Mouse (Mus musculus) heart, embryonic 12.5 days (tissue): ENCODE data around the gene Diras1. TPM values are rescaled to one million over a fixed set of nuclear protein-coding genes. Genes with fewer than 3 reads are reported as not detected.
A peak's percentile ranks its signal among the peaks of the same experiment; 100 is the strongest.
"Not testable (repeated sequence)": the region's sequence is repeated elsewhere in the genome, so short reads cannot be mapped to it uniquely, and the experiment has no call there.

Source experiments
- ATAC-seq: fragments of 200-750 bp; cut with Nextera tagmentation; 2 replicates; pipeline ENCODE4 v1.8.0; 2017; ENCODE audit warnings: moderate TSS enrichment, moderate library complexity; ENCODE audit not compliant: insufficient number of reproducible peaks, low FRiP score
- H3K27ac ChIP-seq: fragments of 300-500 bp; sonication (generic); 2 replicates; pipeline ENCODE4 v1.5.1; 2016; ENCODE audit warnings: mild to moderate bottlenecking, moderate library complexity; ENCODE audit not compliant: poor library complexity, severe bottlenecking
- H3K27me3 ChIP-seq: fragments of 300-500 bp; sonication (generic); replicated peaks from 2 replicates; pipeline ENCODE4 v1.6.1; 2016; ENCODE audit warnings: mild to moderate bottlenecking, moderate library complexity
- H3K36me3 ChIP-seq: fragments of 300-500 bp; sonication (generic); 2 replicates; pipeline ENCODE4 v1.6.1; 2016; ENCODE audit warnings: mild to moderate bottlenecking, moderate library complexity
- H3K4me1 ChIP-seq: fragments of 300-500 bp; sonication (generic); replicated peaks from 2 replicates; pipeline ENCODE4 v1.6.1; 2016; ENCODE audit warnings: mild to moderate bottlenecking
- H3K4me2 ChIP-seq: fragments of 300-500 bp; sonication (generic); 2 replicates; pipeline ENCODE4 v1.6.1; 2016; ENCODE audit warnings: mild to moderate bottlenecking, moderate library complexity
- H3K4me3 ChIP-seq: fragments of 300-500 bp; sonication (generic); 2 replicates; pipeline ENCODE4 v1.5.1; 2016; ENCODE audit warnings: mild to moderate bottlenecking
- H3K9ac ChIP-seq: fragments of 300-500 bp; sonication (generic); 2 replicates; pipeline ENCODE4 v1.6.1; 2016; ENCODE audit warnings: mild to moderate bottlenecking, moderate library complexity
- H3K9me3 ChIP-seq: fragments of 300-500 bp; sonication (generic); replicated peaks from 2 replicates; pipeline ENCODE4 v1.6.1; 2016; ENCODE audit warnings: mild to moderate bottlenecking, moderate library complexity
- WGBS: fragments of 180-500 bp; shearing (Covaris S2); methylation state at CpG from one replicate; pipeline ENCODE4 v1.1.7; 2016; 5-methylcytosine and 5-hydroxymethylcytosine counted together
- polyA plus RNA-seq: library from polyadenylated mRNA; unstranded; fragments of >200 nt; fragmentation: Nextera tagmentation; extraction: Ambion mirVana; gene quantifications from 2 replicates; pipeline ENCODE4 v1.2.1, GENCODE M21; 2016

The Diras1 gene
- polyA plus RNA-seq, 1 experiment from 2014 or later, result not detected

DNA sequence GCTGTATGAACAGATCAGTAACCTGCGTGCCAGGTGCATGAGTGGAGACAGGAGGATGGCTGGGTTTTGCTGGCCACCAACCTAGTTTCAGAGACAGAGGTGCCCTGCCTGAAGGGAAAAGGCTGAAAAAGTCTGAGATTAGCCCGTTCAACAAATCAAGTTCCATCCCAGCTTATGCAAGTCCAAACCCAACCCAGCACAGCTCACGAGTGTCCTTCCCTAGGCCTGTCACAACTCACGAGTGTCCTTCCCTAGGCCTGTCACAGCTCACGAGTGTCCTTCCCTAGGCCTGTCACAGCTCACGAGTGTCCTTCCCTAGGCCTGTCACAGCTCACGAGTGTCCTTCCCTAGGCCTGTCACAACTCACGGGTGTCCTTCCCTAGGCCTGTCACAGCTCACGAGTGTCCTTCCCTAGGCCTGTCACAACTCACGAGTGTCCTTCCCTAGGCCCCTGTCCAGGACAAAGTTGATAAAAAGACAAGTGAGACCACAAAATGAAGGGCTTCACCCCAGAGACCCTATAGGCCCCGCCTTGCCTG lies 30.4 kb upstream of the Diras1 start:
- not testable (repeated sequence) for ATAC-seq, H3K27me3 ChIP-seq, H3K9me3 ChIP-seq, H3K4me2 ChIP-seq, H3K27ac ChIP-seq, H3K4me3 ChIP-seq
- H3K9ac ChIP-seq, result peak overlapping the region; percentile 17
- peaks cover 26% of the 10 kb centered on the region for H3K36me3 ChIP-seq
- WGBS, result 80% methylated on average over 11 of the region's 11 CpGs
- H3K4me1 ChIP-seq, result peaks cover 40% of the 10 kb centered on the region

DNA sequence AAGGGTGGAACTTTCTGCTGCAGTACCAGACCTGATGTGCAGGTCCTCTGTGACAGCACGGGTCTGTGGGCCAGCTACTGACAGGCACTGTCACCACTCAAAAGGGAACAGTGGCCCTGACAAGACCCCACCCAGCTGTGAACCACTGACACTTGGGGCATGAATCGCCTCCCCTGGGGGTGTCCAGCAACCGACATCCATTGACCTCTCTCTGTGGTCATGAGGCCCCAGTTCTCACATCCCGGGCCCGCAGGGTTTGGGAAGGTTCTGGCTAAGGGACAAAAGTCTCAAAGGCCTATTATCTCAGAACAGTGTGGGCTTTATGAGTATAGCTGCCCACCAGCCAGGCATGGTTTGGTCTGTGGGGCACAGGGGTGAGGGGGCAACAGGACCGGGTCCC lies 29.7 kb upstream of the Diras1 start:
- Histone ChIP-seq H3K9ac (no peak overlapping the region), H3K4me1 (peaks cover 40% of the 10 kb centered on the region), H3K4me2 (no peak overlapping the region), H3K36me3 (peaks cover 33% of the 10 kb centered on the region), H3K27me3 (no peaks in the 10 kb centered on the region), H3K4me3 (no peak overlapping the region), H3K27ac (no peak overlapping the region), H3K9me3 (no peaks in the 10 kb centered on the region)
- no peak for ATAC-seq
- WGBS, result 75% methylated on average over 6 of the region's 6 CpGs

DNA sequence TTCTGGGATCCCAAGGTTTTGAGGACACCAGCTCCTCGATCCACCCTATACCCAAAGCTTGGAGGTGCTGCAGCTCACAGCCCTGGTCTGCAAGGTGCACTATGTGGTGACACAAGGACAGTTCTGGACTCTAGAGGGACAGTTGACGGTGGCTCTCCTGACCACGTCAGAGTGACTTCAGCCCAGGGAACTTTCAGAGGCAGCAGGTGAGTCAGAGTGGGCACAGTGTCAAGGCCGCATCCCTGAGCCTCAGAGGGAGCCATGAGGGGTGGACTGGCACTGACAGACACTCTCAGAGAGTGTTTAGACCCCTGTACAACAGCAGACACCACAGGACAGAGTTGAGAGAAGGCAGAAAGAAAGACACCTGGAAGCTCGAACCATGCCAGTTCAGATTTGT lies 27.1 kb upstream of the Diras1 start:
- Histone ChIP-seq H3K9me3 (no peaks in the 10 kb centered on the region), H3K27me3 (no peaks in the 10 kb centered on the region), H3K4me1 (peaks cover 19% of the 10 kb centered on the region), H3K36me3 (peaks cover 59% of the 10 kb centered on the region), H3K27ac (no peak overlapping the region), H3K9ac (no peak overlapping the region), H3K4me2 (no peak overlapping the region), H3K4me3 (no peak overlapping the region)
- no peak for ATAC-seq
- WGBS, result 88% methylated on average over 5 of the region's 5 CpGs

- Histone ChIP-seq H3K4me2 (no peak overlapping the region), H3K4me1 (0 out of 2 replicates have a peak, but pooled peaks cover 7% of the 10 kb centered on the region), H3K4me3 (no peak overlapping the region), H3K9ac (no peak overlapping the region), H3K9me3 (no peaks in the 10 kb centered on the region), H3K27me3 (no peaks in the 10 kb centered on the region), H3K36me3 (peaks cover 73% of the 10 kb centered on the region), H3K27ac (no peak overlapping the region)
- 81% methylated on average over 6 of the region's 6 CpGs for WGBS
- no peak for ATAC-seq
Observed at GRCm38 (mm10) chr10:81051133-81051532, 25.7 kb upstream of the Diras1 start.

DNA sequence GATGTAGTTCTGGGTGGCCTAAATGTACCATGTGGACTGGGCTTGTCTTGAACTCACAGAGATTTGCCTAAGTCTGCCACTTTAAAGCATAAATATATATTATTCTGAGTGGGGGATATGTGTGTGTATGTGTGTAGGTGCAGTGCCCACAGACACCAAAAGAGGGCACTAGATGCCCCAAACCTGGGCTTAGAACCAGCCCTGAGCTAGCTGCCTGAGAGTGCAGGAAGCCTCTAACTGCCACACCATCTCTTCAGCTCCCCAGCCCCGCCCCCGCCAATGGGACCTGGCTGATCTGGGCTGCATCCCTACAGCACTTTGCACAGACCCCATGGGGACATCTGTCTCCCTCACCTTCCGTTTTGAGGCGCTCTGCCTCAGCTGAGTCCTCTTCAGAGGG lies 25.2 kb upstream of the Diras1 start:
- WGBS, result 90% methylated on average over 4 of the region's 4 CpGs
- Histone ChIP-seq H3K36me3 (peaks cover 78% of the 10 kb centered on the region), H3K4me1 (0 out of 2 replicates have a peak, but pooled peaks cover 6% of the 10 kb centered on the region), H3K4me3 (no peak overlapping the region), H3K27me3 (no peaks in the 10 kb centered on the region), H3K9me3 (no peaks in the 10 kb centered on the region), H3K9ac (no peak overlapping the region), H3K4me2 (no peak overlapping the region), H3K27ac (no peak overlapping the region)
- no peak for ATAC-seq

- not testable (repeated sequence) for H3K27ac ChIP-seq, H3K4me3 ChIP-seq, H3K9ac ChIP-seq, ATAC-seq, H3K27me3 ChIP-seq, H3K9me3 ChIP-seq, H3K4me1 ChIP-seq, H3K4me2 ChIP-seq
- 89% methylated on average over 14 of the region's 14 CpGs for WGBS
- peaks cover 78% of the 10 kb centered on the region for H3K36me3 ChIP-seq
Observed at GRCm38 (mm10) chr10:81045246-81045645, 19.8 kb upstream of the Diras1 start.

DNA sequence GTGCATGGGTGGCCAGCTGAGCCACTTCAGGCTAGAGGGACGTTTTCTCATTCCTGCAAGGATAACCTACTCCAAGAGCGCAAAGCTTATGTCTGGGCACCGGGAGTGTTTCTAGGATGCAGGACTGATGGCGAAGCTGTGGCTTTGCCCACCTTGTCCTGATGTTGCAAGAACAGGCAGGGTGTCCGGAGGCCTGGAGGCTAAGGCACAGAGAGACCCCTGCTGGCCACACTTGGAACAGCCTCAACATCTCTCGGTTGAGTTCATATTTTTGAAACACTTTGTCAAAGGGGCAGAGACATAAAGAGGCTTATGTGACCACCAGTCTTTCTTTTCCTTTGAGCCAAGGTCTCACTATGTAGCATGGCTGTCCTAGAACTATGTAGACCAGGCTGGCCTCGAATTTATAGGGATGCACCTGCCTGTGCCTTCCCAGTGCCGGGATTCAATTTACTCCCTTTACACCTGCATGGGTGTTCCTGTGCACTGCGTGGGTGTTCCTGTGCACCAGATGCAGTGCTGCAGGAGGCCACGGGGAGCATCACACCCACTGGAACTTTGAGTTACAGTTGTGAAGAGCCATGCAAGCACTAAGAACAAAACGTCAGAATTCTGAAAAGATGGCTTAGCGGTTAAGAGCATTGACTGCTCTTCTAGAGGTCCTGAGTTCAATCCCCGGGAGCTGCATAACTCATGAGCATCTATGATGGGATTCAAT lies 16.2 kb upstream of the Diras1 start:
- Histone ChIP-seq H3K4me3 (no peak overlapping the region), H3K4me1 (no peaks in the 10 kb centered on the region; the same call in 1 of the 2 replicates), H3K4me2 (no peak overlapping the region), H3K36me3 (peaks cover 42% of the 10 kb centered on the region), H3K27me3 (no peaks in the 10 kb centered on the region), H3K27ac (no peak overlapping the region), H3K9ac (no peak overlapping the region), H3K9me3 (no peaks in the 10 kb centered on the region)
- ATAC-seq, result no peak
- WGBS, result 32% methylated on average over 13 of the region's 13 CpGs

GRCm38 (mm10) chr10:81036988-81037580 lies 11.6 kb upstream of the Diras1 start, which contains the start of gene Slc39a3:
Gene Slc39a3, minus strand, starts transcription at chr10:81037426.
- Histone ChIP-seq H3K27ac (no peak within 1 kb of the TSS; the same call in 1 of the 2 replicates), H3K36me3 (peaks cover 14% of the 10 kb centered on the region), H3K27me3 (no peaks in the 10 kb centered on the region), H3K4me2 (peak within 1 kb of the TSS; percentile 80), H3K4me3 (peak within 1 kb of the TSS; percentile 76), H3K4me1 (no peaks in the 10 kb centered on the region; the same call in 1 of the 2 replicates), H3K9me3 (no peaks in the 10 kb centered on the region), H3K9ac (peak within 1 kb of the TSS; percentile 83)
- peak; percentile 97 for ATAC-seq
- under 1% methylated on average over 35 of the region's 35 CpGs for WGBS

DNA sequence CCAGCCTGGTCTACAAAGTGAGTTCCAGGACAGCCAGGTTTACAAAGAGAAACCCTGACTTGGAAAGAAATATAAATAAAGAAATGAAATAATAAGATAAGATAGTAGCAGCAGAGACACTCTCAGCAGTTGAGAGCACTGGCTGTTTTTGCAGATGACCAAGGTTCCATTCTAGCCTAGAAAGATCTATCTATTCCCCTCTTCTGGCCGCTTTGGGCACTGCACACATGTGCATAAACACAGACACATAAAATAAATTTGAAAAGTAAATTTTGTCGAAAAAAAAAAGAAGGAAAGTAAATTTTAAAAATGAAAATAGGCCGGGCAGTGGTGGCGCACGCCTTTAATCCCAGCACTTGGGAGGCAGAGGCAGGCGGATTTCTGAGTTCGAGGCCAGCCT lies 10.8 kb upstream of the Diras1 start:
- Histone ChIP-seq H3K9ac (no peak overlapping the region), H3K4me2 (no peak overlapping the region)

DNA sequence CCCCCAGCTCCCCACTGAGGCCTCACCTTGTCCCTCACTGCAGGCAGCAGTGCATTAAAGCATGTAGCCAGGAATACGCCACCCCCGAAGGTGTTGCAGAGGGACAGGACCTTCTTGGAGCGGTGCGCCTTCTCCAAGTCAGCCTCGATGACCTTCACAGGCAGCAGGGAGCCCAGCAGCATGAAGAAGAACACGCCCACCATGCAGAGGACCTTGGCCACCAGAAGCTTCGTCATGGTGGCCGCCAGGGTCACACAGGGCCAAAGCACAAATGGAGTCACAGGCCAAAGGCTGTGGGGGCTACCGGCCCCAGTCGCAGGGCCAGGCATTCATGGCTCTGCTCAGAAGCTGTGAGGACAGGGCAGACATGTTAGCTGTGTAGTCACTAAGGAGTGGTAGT lies 8.1 kb upstream of the Diras1 start:
- no peak for ATAC-seq
- Histone ChIP-seq H3K9ac (no peak overlapping the region), H3K27ac (no peak overlapping the region), H3K4me2 (no peak overlapping the region), H3K4me3 (no peak overlapping the region), H3K4me1 (no peaks in the 10 kb centered on the region; the same call in 1 of the 2 replicates), H3K9me3 (no peaks in the 10 kb centered on the region), H3K27me3 (0 out of 2 replicates have a peak, but pooled peaks cover 3% of the 10 kb centered on the region), H3K36me3 (peaks cover 35% of the 10 kb centered on the region)
- 78% methylated on average over 10 of the region's 10 CpGs for WGBS

More for the DNA sequence above, 10.8 kb upstream of the Diras1 start:
- H3K36me3 ChIP-seq, result peaks cover 20% of the 10 kb centered on the region
- H3K27ac ChIP-seq, result no peak overlapping the region
- H3K4me3 ChIP-seq, result no peak overlapping the region
- H3K9me3 ChIP-seq, result no peaks in the 10 kb centered on the region
- no peak for ATAC-seq
- no peaks in the 10 kb centered on the region; the same call in 1 of the 2 replicates for H3K4me1 ChIP-seq
- WGBS, result 70% methylated on average over 7 of the region's 7 CpGs
- no peaks in the 10 kb centered on the region for H3K27me3 ChIP-seq

- peaks cover 24% of the 10 kb centered on the region for H3K27me3 ChIP-seq
- WGBS, result 72% methylated on average over 10 of the region's 10 CpGs
- H3K9me3 ChIP-seq, result no peaks in the 10 kb centered on the region
- H3K27ac ChIP-seq, result no peak overlapping the region
- peaks cover 35% of the 10 kb centered on the region for H3K36me3 ChIP-seq
- H3K9ac ChIP-seq, result no peak overlapping the region
- ATAC-seq, result no peak
- no peak overlapping the region for H3K4me3 ChIP-seq
- H3K4me2 ChIP-seq, result no peak overlapping the region
- peaks cover 14% of the 10 kb centered on the region for H3K4me1 ChIP-seq
Observed at GRCm38 (mm10) chr10:81029031-81029430, 3.6 kb upstream of the Diras1 start.
